Mouse (Mus musculus) ES-Bruce4 (cell line): ENCODE data around the gene Zfp91. TPM values are rescaled to one million over a fixed set of nuclear protein-coding genes. Genes with fewer than 3 reads are reported as not detected.

ENCODE experiments used
- H3K27ac ChIP-seq: 2 replicates; pipeline ENCODE4 v1.5.1; 2012; ENCODE audit warnings: low read length, inconsistent platforms; ENCODE audit not compliant: insufficient read depth
- H3K27me3 ChIP-seq: 2 replicates; pipeline ENCODE4 v1.6.1; 2012; ENCODE audit warnings: mild to moderate bottlenecking, low read length, inconsistent platforms; ENCODE audit not compliant: control insufficient read depth, poor library complexity, insufficient read depth, severe bottlenecking
- H3K36me3 ChIP-seq: 2 replicates; pipeline ENCODE4 v1.6.1; 2012; ENCODE audit warnings: inconsistent platforms, mild to moderate bottlenecking, low read length, moderate library complexity; ENCODE audit not compliant: control insufficient read depth, poor library complexity, insufficient read depth, severe bottlenecking
- H3K4me1 ChIP-seq: one replicate; pipeline ENCODE4 v1.8.1; 2011; ENCODE audit warnings: low read length; ENCODE audit not compliant: control insufficient read depth, insufficient read depth
- H3K4me3 ChIP-seq: 2 replicates; pipeline ENCODE4 v1.5.1; 2011; ENCODE audit warnings: low read depth, mild to moderate bottlenecking, low read length
- H3K9ac ChIP-seq: 2 replicates; pipeline ENCODE4 v1.6.1; 2012; ENCODE audit warnings: low read depth, mild to moderate bottlenecking, inconsistent platforms; ENCODE audit not compliant: poor library complexity, severe bottlenecking
- H3K9me3 ChIP-seq: replicated peaks from 2 replicates; pipeline ENCODE4 v1.6.1; 2012; ENCODE audit warnings: mild to moderate bottlenecking, low read length, inconsistent platforms; ENCODE audit not compliant: control insufficient read depth, poor library complexity, insufficient read depth, severe bottlenecking
- CTCF ChIP-seq: IDR thresholded peaks from one replicate; pipeline ENCODE4 v1.8.1; 2011; ENCODE audit warnings: low read depth, low read length
- EP300 ChIP-seq: IDR thresholded peaks from 2 replicates; pipeline ENCODE4 v1.6.1; 2011; ENCODE audit warnings: low read depth, low read length; ENCODE audit not compliant: insufficient read depth
- POLR2A ChIP-seq: IDR thresholded peaks from one replicate; pipeline ENCODE4 v1.8.1; 2011; ENCODE audit warnings: low read length; ENCODE audit not compliant: insufficient read depth
- polyA plus RNA-seq: library from polyadenylated mRNA; stranded (reverse); fragments of >200 nt; gene quantifications from 2 replicates; pipeline ENCODE4 v1.2.4, GENCODE M21; 2011; ENCODE audit warnings: low read depth; ENCODE audit not compliant: missing spikeins, insufficient read depth, insufficient read length

Gene Zfp91
- polyA plus RNA-seq, 1 experiment: 48.9 TPM

DNA sequence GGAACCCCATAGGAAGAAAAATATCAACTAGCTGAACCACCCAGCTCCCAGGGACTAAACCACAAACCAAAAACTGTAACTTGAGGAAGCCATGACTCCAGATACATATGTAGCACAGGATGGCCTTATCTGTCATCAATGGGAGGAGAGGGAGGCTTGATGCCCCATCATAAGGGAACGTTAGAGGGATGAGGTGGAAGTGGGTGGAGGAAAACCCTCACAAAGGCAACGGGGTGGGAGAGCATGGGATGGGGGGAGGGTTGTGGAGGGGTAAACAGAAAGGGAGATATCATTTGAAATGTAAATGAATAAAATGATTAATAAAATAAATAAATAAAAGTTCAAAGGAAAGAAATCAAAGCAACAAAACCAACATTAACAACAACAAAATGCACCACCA, 75.5 kb downstream of the Zfp91 start:
- TF ChIP-seq POLR2A (no peak), EP300 (no peak), CTCF (no peak)
- Histone ChIP-seq H3K4me1 (peaks cover 1% of the 10 kb centered on the region), H3K4me3 (no peak overlapping the region), H3K27me3 (no peaks in the 10 kb centered on the region), H3K36me3 (no peaks in the 10 kb centered on the region), H3K9me3 (no peaks in the 10 kb centered on the region), H3K27ac (no peak overlapping the region), H3K9ac (no peak overlapping the region)

DNA sequence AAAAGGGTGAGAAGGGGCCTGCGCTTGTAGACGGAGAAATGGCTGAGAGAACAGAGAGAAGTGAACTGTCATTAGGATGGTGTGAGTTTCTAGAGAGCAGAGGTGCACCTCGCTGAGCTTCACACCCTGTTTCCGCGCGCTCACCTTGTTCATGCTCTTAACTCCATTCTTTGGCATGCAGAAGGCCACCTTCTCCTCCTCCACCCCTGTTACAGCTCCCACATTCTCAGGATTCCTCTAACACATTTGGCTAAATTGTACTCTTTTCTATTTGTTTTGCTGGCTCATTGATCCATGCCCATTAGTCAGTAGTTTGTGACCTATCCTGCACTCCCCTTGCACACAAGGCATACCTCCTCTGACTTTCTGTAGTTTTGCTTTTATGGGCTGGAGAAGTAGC, 76.7 kb downstream of the Zfp91 start:
- H3K4me1 ChIP-seq: no peaks in the 10 kb centered on the region
- TF ChIP-seq POLR2A (no peak), EP300 (no peak), CTCF (no peak)
- no peaks in the 10 kb centered on the region for H3K9me3 ChIP-seq
- no peak overlapping the region for H3K4me3 ChIP-seq
- no peak overlapping the region for H3K9ac ChIP-seq
- no peaks in the 10 kb centered on the region for H3K36me3 ChIP-seq
- no peak overlapping the region for H3K27ac ChIP-seq
- no peaks in the 10 kb centered on the region for H3K27me3 ChIP-seq

Other genes with a start within 250 kb of the Zfp91 start
- gene Gm4952, start 196.2 kb downstream of the Zfp91 start, polyA plus RNA-seq: not detected in 2 replicates
- gene Glyat, start 162.8 kb downstream of the Zfp91 start, polyA plus RNA-seq: not detected in 2 replicates
- not detected in 2 replicates for gene Olfr1442, start 125.7 kb downstream of the Zfp91 start, polyA plus RNA-seq
- gene Olfr1443, start 118.0 kb downstream of the Zfp91 start, polyA plus RNA-seq: not detected in 2 replicates
- not detected in 2 replicates for gene Keg1, start 100.3 kb downstream of the Zfp91 start, polyA plus RNA-seq
- 6.4 and 6.7 TPM in 2 replicates for gene Cntf, start 30.5 kb downstream of the Zfp91 start, polyA plus RNA-seq
- 0.65 and 0.72 TPM in 2 replicates for gene Lpxn, start 67 bp upstream of the Zfp91 start, polyA plus RNA-seq
- 12.2 and 13.8 TPM in 2 replicates for gene Gm5244, start 50.6 kb upstream of the Zfp91 start, polyA plus RNA-seq
- gene Olfr1444, start 61.2 kb upstream of the Zfp91 start, polyA plus RNA-seq: not detected in 2 replicates
- gene Olfr1445, start 87.7 kb upstream of the Zfp91 start, polyA plus RNA-seq: not detected in 2 replicates
- not detected in 2 replicates for gene Olfr1446, start 97.4 kb upstream of the Zfp91 start, polyA plus RNA-seq
- gene Olfr1447, start 107.6 kb upstream of the Zfp91 start, polyA plus RNA-seq: not detected in 2 replicates
- gene Olfr1448, start 128.3 kb upstream of the Zfp91 start, polyA plus RNA-seq: not detected in 2 replicates
- not detected in 2 replicates for gene Olfr1449, start 134.7 kb upstream of the Zfp91 start, polyA plus RNA-seq
- not detected in 2 replicates for gene Olfr1450, start 154.1 kb upstream of the Zfp91 start, polyA plus RNA-seq
- gene Olfr1451, start 198.9 kb upstream of the Zfp91 start, polyA plus RNA-seq: not detected in 2 replicates
- gene Olfr1453, start 232.2 kb upstream of the Zfp91 start, polyA plus RNA-seq: not detected in 2 replicates